Mouse (Mus musculus) CH12.LX (cell line): ENCODE data around the gene St8sia1. TPM values are rescaled to one million over a fixed set of nuclear protein-coding genes. Genes with fewer than 3 reads are reported as not detected.

Experiments used
- DNase-seq: peaks from one replicate; pipeline ENCODE4 v3.0.0-alpha.2; 2013; ENCODE audit errors: extremely low read depth
- H3K27ac ChIP-seq: 2 replicates; pipeline ENCODE4 v1.5.1; 2012; ENCODE audit warnings: low read depth, mild to moderate bottlenecking, control low read depth, moderate library complexity; ENCODE audit not compliant: insufficient read depth
- H3K27me3 ChIP-seq: replicated peaks from 2 replicates; pipeline ENCODE3; 2012; ENCODE audit warnings: inconsistent platforms
- H3K36me3 ChIP-seq, 2 experiments: replicated peaks in 1 of 2; 2 replicates each; pipeline versions ENCODE3 to v1.6.1; 2012; ENCODE audit warnings: inconsistent platforms in 1 of 2, low read length in 1 of 2, mild to moderate bottlenecking in 1 of 2, mixed read lengths in 1 of 2, moderate library complexity in 1 of 2; ENCODE audit not compliant: control insufficient read depth in 1 of 2, insufficient read depth in 1 of 2
- H3K4me1 ChIP-seq, 2 experiments: 2 replicates each; pipeline ENCODE4 v1.6.1; 2012; ENCODE audit warnings: inconsistent platforms in 1 of 2, moderate library complexity in 1 of 2; ENCODE audit not compliant: insufficient read depth in 2 of 2, control insufficient read depth in 1 of 2
- H3K4me2 ChIP-seq: 2 replicates; pipeline ENCODE4 v1.6.1; 2012; ENCODE audit warnings: low read depth, mild to moderate bottlenecking, control low read depth; ENCODE audit not compliant: poor library complexity, insufficient read depth, severe bottlenecking
- H3K4me3 ChIP-seq, 3 experiments: fragments of 150-350 bp in 1 of 3; sonication (generic) in 1 of 3; replicated peaks in 1 of 3; 2 replicates each; pipeline versions ENCODE3 to v1.5.1; 2011 to 2012; ENCODE audit warnings: low read depth in 2 of 3, low read length in 2 of 3, mild to moderate bottlenecking in 2 of 3, moderate library complexity in 2 of 3, control low read depth in 1 of 3, improper control_type of control experiment in 1 of 3, inconsistent platforms in 1 of 3, mixed read lengths in 1 of 3; ENCODE audit not compliant: poor library complexity in 1 of 3
- H3K79me2 ChIP-seq: replicated peaks from 2 replicates; pipeline ENCODE4 v1.6.1; 2012; ENCODE audit warnings: mild to moderate bottlenecking, moderate library complexity; ENCODE audit not compliant: control insufficient read depth, poor library complexity, insufficient read depth, severe bottlenecking; ENCODE audit errors: extremely low read depth
- H3K9ac ChIP-seq: 2 replicates; pipeline ENCODE4 v1.6.1; 2012; ENCODE audit warnings: low read depth, mild to moderate bottlenecking, control low read depth, moderate library complexity; ENCODE audit not compliant: insufficient read depth
- H3K9me3 ChIP-seq: replicated peaks from 2 replicates; pipeline ENCODE3; 2012; ENCODE audit warnings: low read length, inconsistent platforms, mixed read lengths
- BHLHE40 ChIP-seq: IDR thresholded peaks from 2 replicates; pipeline ENCODE4 v1.6.1; 2011; ENCODE audit warnings: mild to moderate bottlenecking, low read depth, low read length, improper control_type of control experiment
- CHD2 ChIP-seq: IDR thresholded peaks from 2 replicates; pipeline ENCODE4 v1.6.1; 2011; ENCODE audit warnings: low read length, improper control_type of control experiment
- CTCF ChIP-seq, 2 experiments: IDR thresholded peaks in 1 of 2; conservative IDR thresholded peaks in 1 of 2; 2 replicates each; pipeline ENCODE4 v1.5.1; 2011 to 2012; ENCODE audit warnings: low read depth in 2 of 2, low read length in 2 of 2, improper control_type of control experiment in 1 of 2, inconsistent platforms in 1 of 2, mild to moderate bottlenecking in 1 of 2, moderate library complexity in 1 of 2
- E2F4 ChIP-seq: IDR thresholded peaks from 2 replicates; pipeline ENCODE4 v1.6.1; 2011; ENCODE audit warnings: low read depth, low read length, improper control_type of control experiment; ENCODE audit not compliant: insufficient replicate concordance
- EP300 ChIP-seq: IDR thresholded peaks from 2 replicates; pipeline ENCODE4 v1.6.1; 2011; ENCODE audit warnings: low read length, improper control_type of control experiment
- ETS1 ChIP-seq: conservative IDR thresholded peaks from 2 replicates; pipeline ENCODE4 v1.6.1; 2012; ENCODE audit warnings: low read depth, mild to moderate bottlenecking, inconsistent platforms, low read length, improper control_type of control experiment, moderate library complexity
- GABPA ChIP-seq: IDR thresholded peaks from 2 replicates; pipeline ENCODE4 v1.6.1; 2012; ENCODE audit warnings: low read depth, low read length, improper control_type of control experiment, inconsistent platforms; ENCODE audit not compliant: insufficient replicate concordance
- JUND ChIP-seq: conservative IDR thresholded peaks from 2 replicates; pipeline ENCODE4 v1.6.1; 2011; ENCODE audit warnings: low read depth, low read length, improper control_type of control experiment
- MAFK ChIP-seq: IDR thresholded peaks from 2 replicates; pipeline ENCODE4 v1.6.1; 2011; ENCODE audit warnings: low read length, improper control_type of control experiment; ENCODE audit not compliant: insufficient replicate concordance
- MAX ChIP-seq: IDR thresholded peaks from 2 replicates; pipeline ENCODE4 v1.6.1; 2011; ENCODE audit warnings: low read length, improper control_type of control experiment
- MXI1 ChIP-seq: IDR thresholded peaks from 2 replicates; pipeline ENCODE4 v1.6.1; 2011; ENCODE audit warnings: mild to moderate bottlenecking, low read depth, low read length, improper control_type of control experiment
- MYC ChIP-seq: IDR thresholded peaks from 2 replicates; pipeline ENCODE4 v1.6.1; 2011; ENCODE audit warnings: low read depth, mild to moderate bottlenecking, improper control_type of control experiment, low read length
- NELFE ChIP-seq: IDR thresholded peaks from 2 replicates; pipeline ENCODE4 v1.6.1; 2011; ENCODE audit warnings: low read depth, low read length, improper control_type of control experiment
- NRF1 ChIP-seq: IDR thresholded peaks from 2 replicates; pipeline ENCODE4 v1.6.1; 2014; ENCODE audit warnings: low read depth, mild to moderate bottlenecking, inconsistent platforms, low read length, improper control_type of control experiment, moderate library complexity
- POLR2A ChIP-seq: IDR thresholded peaks from 2 replicates; pipeline ENCODE4 v1.6.1; 2011; ENCODE audit warnings: low read depth, mild to moderate bottlenecking, improper control_type of control experiment, low read length
- TCF12 ChIP-seq: IDR thresholded peaks from 2 replicates; pipeline ENCODE4 v1.6.1; 2014; ENCODE audit warnings: low read depth, mild to moderate bottlenecking, inconsistent platforms, low read length, improper control_type of control experiment
- USF1 ChIP-seq: IDR thresholded peaks from 2 replicates; pipeline ENCODE4 v1.6.1; 2014; ENCODE audit warnings: low read depth, mild to moderate bottlenecking, inconsistent platforms, low read length, improper control_type of control experiment
- ZNF384 ChIP-seq: IDR thresholded peaks from 2 replicates; pipeline ENCODE4 v1.6.1; 2012; ENCODE audit warnings: low read depth, low read length, improper control_type of control experiment, inconsistent platforms
- dilution Hi-C: fragments of 300-500 bp; cut with MboI; formaldehyde crosslinking; loops from 2 replicates; pipeline ENCODE4 v1.14.3; 2020; ENCODE audit warnings: low sequenced_read_pairs; ENCODE audit not compliant: extremely low pct_unique_long_range_greater_than_20kb, extremely low pct_ligation_motif_present
- in situ Hi-C: fragments of 300-500 bp; cut with MboI; formaldehyde crosslinking; loops from 3 replicates; pipeline ENCODE4 v1.14.3; 2019; ENCODE audit warnings: low sequenced_read_pairs, low pct_ligation_motif_present, low pct_unique_long_range_greater_than_20kb, mixed read lengths
- polyA plus RNA-seq: library from polyadenylated mRNA; unstranded; fragments of >175 nt; gene quantifications from 2 replicates; pipeline ENCODE4 v1.2.1, GENCODE M21; 2012; ENCODE audit warnings: low read depth; ENCODE audit not compliant: insufficient read length
- total RNA-seq, 2 experiments: library from RNA; depleted of rRNA; stranded (reverse); fragments of 300-350 nt in 1 of 2; fragments of >200 nt in 1 of 2; gene quantifications; 2 replicates each; pipeline ENCODE4 v1.2.3; 2012 to 2014

The St8sia1 gene
- total and polyA plus RNA-seq, 3 experiments: 0.13 to 0.51 (median 0.20) TPM

DNA sequence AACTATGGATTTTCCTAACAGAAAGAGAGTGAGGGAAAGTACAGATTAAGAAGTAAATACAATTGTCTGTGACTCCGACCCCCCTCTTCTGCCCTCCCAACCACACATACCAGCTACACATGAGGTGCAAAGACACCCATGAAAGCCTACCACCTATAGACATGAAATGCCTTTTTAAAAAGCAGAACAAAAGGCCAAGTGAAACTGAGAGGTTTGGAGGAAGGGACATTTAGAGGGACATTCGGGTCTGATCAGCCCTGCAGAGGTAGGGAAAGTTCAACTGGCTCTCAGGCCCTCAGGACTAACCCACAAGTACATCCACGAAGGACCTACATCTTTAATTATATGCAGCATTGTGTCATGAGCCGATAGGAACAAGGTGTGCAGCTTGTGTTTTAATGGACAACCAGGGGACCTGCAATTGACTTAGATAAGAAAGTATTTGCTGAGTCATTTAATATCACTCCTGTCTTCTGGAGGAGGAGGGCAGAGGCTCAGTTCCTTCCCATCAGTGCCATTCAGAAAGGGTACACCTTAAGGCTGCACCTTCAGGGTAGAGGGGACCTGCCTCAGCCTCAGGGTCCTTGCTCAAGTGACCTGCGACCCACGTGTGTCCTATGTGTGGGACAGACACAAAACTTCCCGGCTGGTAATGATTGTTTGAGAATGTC lies 164.4 kb downstream of the St8sia1 start:
- no peaks in the 10 kb centered on the region for H3K79me2 ChIP-seq
- H3K27me3 ChIP-seq: no peaks in the 10 kb centered on the region
- peaks cover 0 to 6% of the 10 kb centered on the region in 2 experiments; a peak in 2 of 4 replicates for H3K4me1 ChIP-seq
- H3K27ac ChIP-seq: no peak overlapping the region
- dilution Hi-C loops: no loop called here
- no peak overlapping the region for H3K9ac ChIP-seq
- no peaks in the 10 kb centered on the region for H3K36me3 ChIP-seq
- TF ChIP-seq MAFK: 0 out of 2 replicates have a peak, but pooled peaks have one; percentile 13
- TF ChIP-seq BHLHE40: no peak
- no peak overlapping the region for H3K4me2 ChIP-seq
- H3K4me3 ChIP-seq: no peak overlapping the region
- no peaks in the 10 kb centered on the region for H3K9me3 ChIP-seq
- DNase-seq: no peak
- in situ Hi-C loops: no loop called here

DNA sequence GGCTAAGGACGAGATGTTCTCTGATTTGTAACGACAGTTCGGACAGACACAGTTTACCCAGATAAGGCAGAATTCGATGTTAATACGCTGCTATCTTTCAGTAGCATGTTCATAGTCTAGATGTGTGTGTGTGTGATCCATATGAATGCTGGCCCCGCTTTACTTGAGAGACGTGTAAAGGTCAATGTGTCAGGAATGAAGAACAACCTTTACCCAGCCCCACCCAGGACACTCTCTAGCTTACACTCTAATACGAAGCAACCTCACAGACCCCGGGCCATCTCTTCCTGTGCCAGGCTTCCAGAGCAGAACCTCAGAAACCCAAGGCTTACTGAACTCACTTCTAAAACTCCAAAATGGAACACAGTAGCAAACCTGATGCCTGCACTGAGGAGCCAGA lies 165.4 kb downstream of the St8sia1 start:
- no peak overlapping the region for H3K27ac ChIP-seq
- peaks cover 2 to 6% of the 10 kb centered on the region in 2 experiments; a peak in 3 of 4 replicates for H3K4me1 ChIP-seq
- no peaks in the 10 kb centered on the region for H3K9me3 ChIP-seq
- dilution Hi-C loops (no loop called here), in situ Hi-C loops (no loop called here)
- no peaks in the 10 kb centered on the region for H3K27me3 ChIP-seq
- no peaks in the 10 kb centered on the region for H3K79me2 ChIP-seq
- H3K36me3 ChIP-seq: no peaks in the 10 kb centered on the region
- H3K4me3 ChIP-seq: no peak overlapping the region
- DNase-seq: no peak
- TF ChIP-seq MAFK (no peak), EP300 (no peak), TCF12 (no peak), NRF1 (no peak), MAX (no peak), ETS1 (no peak), E2F4 (no peak), POLR2A (no peak), GABPA (no peak), USF1 (no peak), MYC (no peak), ZNF384 (no peak), NELFE (no peak), CHD2 (no peak), JUND (no peak), MXI1 (no peak), CTCF (conservative IDR thresholded peaks at IDR 0.05 in 1 of 2, IDR thresholded peaks at IDR 0.05 in 1 of 2; ENCODE audit: low read depth in 2 of 2, low read length in 2 of 2) (no peak)
- H3K9ac ChIP-seq: no peak overlapping the region
- H3K4me2 ChIP-seq: no peak overlapping the region
